Mouse (Mus musculus) gastrocnemius, postnatal 14 days (tissue): ENCODE results near the gene Anln. TPM values are rescaled to one million over a fixed set of nuclear protein-coding genes. Genes with fewer than 3 reads are reported as not detected.
"Not testable (repeated sequence)": the region's sequence is repeated elsewhere in the genome, so short reads cannot be mapped to it uniquely, and the experiment has no call there.

Source experiments
- DNase-seq: peaks from one replicate; pipeline ENCODE4 v3.0.0; 2021; ENCODE audit warnings: mixed read lengths
- intact Hi-C: fragments of 180-260 bp; cut with DNase I; formaldehyde crosslinking; loops from one replicate; pipeline ENCODE4 v1.15.1; 2025; ENCODE audit warnings: low total_unique reads
- long read RNA-seq, 2 experiments: library from polyadenylated mRNA; stranded (forward); transcript quantifications; one replicate each; pipeline ENCODE4 v2.0.0; 2021
- total RNA-seq, 2 experiments: library from RNA; stranded (reverse); gene quantifications; 2 replicates each; pipeline ENCODE4 v1.2.3; 2021

Anln gene
- 1 to 10 TPM; 4.9 to 5.1 TPM for total RNA-seq
- long read RNA-seq, experiment 1: 0 reads
- long read RNA-seq, experiment 2, full-length matches to known transcripts: 1 of 8 reads
- long read RNA-seq, experiment 2, partial matches to known transcripts: 1 of 8 reads
- long read RNA-seq, experiment 2, other reads (novel, unspliced or antisense): 6 of 8 reads

- intact Hi-C loops: no loop called here
- peak; percentile 95 for DNase-seq
Observed at GRCm38 (mm10) chr9:22389021-22389476, at the start of gene Anln. Anln (minus strand) TSS chr9:22389188.

- DNase-seq: no peak
- intact Hi-C loops: no loop called here
Observed at GRCm38 (mm10) chr9:22434101-22434500, 45.1 kb upstream of the Anln start.

GRCm38 (mm10) chr9:22433221-22433620 lies 44.2 kb upstream of the Anln start:
- intact Hi-C loops: no loop called here
- no peak for DNase-seq

DNA sequence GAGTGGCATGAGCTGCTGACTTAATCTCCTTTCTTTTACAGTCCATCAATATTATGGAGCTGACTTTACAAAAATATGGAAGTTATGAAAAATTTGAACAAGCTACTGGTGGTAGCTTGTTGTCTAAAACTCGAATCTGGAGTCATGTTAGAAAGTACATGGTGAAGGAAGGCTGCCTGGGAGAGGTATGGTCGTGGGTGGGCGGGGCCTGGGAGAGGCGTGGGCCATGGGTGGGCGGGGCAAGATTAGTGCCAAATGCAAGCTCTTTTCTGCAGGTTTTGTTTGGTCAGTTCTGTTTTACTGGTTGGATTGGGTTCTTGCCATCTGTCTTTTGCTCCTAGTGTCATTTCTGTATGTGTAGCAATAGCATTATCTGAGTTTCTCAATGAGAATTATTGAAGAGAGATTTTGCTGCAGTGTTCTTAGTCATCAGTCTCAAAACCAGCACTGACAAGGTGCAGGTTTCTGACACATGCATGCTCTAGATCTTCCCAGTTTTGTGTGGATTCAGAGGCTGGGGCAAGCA lies 41.4 kb upstream of the Anln start:
- intact Hi-C loops: no loop called here
- no peak for DNase-seq

DNA sequence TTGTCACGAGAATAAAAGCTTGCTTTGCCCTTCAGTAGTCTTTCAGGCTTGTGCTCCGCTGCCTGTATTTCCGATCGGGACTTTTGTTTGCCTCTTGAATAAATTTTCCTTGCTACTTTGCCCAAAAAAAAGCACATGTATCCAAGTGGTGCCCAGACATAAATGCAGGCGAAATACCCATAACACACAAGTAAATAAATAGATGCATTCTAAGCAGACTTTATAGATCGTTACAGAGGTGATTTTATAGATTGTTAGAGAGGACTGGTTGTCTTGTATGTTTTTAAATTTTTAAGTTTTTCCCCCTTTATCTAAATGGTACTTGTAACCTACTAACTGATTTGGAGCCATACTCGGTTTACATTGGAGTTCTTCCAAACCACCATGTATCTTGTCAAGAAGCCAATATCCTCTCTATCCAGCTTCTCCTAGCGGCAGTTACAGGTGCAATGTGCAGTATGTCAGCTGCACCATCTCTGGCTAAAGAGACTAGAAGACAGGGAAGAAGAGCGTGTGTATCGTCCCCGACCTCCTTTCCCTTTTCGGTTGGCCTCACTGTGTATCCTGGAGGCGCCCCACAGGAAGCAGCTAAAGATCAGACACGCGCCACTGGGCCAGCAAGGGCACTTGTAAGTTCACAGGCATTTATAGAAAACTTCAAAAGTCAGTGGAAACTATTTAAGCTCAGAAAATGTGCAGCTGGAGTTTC lies 40.7 kb upstream of the Anln start:
- intact Hi-C loops: no loop called here
- DNase-seq: no peak

DNA sequence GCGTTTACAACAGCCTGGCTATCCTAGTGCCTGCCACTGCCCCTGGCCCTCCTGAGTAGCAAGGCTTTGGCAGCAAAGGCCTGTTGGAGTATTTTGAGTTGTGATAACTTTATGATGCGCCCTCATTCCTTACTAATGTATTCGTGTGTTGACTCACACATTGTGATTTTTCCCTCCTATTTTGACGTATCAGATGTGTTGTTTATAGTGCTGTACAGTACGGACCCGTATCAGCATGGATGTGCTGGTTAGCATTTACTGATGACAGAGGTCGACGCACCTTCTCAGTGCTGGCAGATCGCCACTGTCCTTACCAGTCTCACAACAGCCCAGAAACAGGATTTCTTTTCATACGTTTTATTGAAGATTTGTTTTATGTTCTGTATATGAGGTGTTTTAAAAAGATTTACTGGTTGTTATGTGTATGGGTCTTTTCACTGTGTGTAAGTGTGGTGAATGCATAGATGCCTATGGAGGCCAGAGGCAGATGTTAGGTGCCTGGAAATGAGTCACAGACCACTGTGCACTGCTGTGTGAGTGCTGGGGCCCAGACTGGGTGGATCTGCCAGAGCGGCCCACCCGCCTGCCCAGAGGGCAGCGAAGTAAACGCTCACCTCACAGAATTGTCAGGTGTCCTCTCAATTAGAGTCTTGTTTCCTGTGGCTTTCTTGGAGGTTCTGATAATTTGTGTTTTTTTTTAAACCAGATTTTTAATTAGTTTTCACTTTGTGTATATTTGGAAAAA lies 39.9 kb upstream of the Anln start:
- DNase-seq: no peak
- intact Hi-C loops: no loop called here

GRCm38 (mm10) chr9:22428028-22428665 lies 39.2 kb upstream of the Anln start:
- no peak for DNase-seq
- intact Hi-C loops: no loop called here

DNA sequence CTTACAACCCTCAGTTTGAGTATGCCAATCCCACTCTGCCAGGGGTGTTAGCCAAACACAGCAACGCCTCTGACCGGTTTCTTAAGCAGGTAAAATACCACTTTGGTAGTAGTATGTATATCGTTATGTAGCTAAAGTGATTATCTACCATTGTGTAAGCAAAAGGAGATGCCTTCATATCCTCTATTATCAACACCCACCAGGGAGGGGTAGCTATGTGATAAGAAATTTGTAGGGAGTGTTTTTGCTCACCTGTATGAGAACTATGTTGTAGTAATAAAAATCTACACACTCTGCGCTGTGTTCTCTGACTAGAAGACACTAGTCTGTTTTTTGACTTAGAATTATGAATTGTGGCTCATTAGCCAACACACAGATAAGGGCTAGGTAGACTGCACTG lies 35.7 kb upstream of the Anln start:
- no peak for DNase-seq
- intact Hi-C loops: no loop called here

DNA sequence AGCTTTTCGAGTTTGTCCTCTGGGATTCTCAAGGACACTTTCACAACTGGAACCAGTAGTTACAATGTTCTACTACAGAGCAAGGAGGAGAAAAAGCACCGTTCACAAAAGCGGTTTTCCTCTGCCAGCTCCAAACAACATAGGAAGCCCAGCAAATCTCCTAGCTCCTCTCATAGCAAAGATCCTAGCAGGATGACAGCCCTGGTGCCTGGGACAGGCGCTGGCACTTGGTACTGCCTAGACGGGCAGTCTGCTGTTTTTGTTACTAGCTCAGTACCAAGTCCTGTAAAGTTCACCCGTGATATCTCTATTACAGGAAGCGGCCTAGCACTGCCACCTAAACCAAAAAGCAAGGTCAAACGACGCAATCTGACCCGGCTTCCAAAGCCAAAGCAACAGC lies 35.2 kb upstream of the Anln start:
- intact Hi-C loops: no loop called here
- no peak for DNase-seq

DNA sequence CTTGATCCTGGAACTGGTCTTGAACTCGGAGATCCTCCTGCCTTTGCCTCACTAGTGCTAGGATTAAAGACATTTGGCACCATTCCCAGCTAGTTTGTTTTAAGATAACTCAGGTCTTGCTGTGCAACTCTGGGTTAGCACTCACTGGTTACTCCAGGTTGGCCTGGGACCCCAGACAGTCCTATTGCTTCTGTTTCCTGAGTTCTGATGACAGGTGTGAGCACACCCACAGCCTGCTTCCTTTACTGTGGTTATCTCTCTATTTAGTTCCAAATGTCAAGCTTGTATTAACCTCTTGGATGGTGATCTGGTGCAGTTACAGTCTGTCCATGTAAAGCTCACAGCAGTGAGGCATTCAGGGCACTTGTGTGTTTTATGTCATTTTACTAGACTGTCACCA lies 34.5 kb upstream of the Anln start:
- intact Hi-C loops: no loop called here
- DNase-seq: no peak

DNA sequence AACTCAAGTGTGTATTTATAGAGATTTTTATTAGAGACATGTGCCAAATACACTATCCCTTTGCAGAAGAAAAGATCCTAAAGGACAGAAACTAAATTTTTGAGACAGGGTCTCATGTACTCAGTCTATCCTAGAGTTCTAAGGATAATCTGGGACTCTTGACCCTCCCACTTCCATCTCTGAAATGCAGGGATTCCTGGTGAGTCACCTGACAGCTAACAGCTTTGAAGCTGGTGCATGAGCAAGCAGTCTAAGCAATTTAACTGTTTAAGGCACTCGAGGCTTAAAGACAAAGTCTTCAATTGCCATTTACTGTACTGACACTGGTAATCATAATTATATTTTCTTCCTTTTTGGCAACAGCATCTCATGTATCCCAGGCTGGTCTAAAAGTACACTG lies 33.6 kb upstream of the Anln start:
- intact Hi-C loops: no loop called here
- no peak for DNase-seq

DNA sequence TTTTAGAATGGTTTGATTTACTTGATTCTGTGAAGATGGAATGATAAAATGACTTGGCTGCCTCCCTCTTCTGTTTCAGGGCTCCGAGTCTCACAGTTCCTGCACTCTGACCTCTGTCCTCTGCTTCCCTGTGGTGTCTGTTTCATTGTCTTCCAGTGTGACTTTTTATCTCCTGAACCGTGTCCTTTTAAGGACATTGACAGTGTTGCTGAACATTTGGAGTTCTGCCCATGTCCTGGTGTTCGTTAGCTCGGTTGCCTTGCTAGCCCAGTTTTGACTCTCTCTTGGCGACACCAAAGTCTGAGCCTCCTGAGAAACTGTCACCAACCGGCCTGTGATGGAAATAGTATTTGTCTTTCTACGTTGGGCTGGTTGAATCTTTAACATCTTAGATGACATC lies 31.5 kb upstream of the Anln start:
- intact Hi-C loops: no loop called here
- no peak for DNase-seq

DNA sequence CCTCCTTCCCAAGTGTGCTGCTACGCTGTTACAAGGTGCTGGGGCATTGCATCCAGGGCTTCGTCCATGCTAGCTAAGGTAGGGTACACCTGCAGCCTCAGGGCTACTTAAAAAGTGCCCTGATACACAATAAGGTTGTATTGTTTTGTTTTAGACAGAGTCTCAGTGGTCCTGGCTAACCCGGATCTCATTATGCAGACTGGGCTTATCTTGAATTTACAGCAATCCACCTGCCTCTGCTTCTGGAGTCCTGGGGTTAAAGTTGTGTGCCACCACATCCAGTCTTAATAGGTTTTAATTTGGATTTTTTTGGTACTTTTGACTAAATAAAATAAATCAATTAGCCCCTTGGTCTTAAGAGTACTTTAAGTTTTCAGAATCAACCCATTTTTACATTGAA lies 30.9 kb upstream of the Anln start:
- intact Hi-C loops: no loop called here
- no peak for DNase-seq

GRCm38 (mm10) chr9:22417547-22417946 lies 28.6 kb upstream of the Anln start:
- no peak for DNase-seq
- intact Hi-C loops: no loop called here

DNA sequence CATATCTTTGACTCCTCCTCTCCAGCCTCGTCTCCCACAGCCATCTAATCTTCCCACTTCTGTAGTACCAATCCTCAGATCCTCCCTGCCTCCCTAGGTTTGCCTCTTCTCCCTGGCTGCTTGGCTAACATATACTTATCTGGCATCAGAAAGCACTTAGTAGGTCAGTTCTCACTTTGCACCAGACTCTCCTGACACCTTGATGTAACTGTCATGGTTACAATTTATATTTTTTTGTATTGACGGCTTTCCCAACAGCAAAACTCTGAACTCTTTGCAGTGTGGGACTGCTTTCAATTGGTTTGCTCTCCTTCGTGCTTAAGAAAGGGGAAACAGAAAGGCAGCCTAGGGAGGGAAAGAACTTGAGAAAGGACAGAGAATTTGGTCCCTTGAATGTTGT lies 27.2 kb upstream of the Anln start:
- intact Hi-C loops: no loop called here
- no peak for DNase-seq

DNA sequence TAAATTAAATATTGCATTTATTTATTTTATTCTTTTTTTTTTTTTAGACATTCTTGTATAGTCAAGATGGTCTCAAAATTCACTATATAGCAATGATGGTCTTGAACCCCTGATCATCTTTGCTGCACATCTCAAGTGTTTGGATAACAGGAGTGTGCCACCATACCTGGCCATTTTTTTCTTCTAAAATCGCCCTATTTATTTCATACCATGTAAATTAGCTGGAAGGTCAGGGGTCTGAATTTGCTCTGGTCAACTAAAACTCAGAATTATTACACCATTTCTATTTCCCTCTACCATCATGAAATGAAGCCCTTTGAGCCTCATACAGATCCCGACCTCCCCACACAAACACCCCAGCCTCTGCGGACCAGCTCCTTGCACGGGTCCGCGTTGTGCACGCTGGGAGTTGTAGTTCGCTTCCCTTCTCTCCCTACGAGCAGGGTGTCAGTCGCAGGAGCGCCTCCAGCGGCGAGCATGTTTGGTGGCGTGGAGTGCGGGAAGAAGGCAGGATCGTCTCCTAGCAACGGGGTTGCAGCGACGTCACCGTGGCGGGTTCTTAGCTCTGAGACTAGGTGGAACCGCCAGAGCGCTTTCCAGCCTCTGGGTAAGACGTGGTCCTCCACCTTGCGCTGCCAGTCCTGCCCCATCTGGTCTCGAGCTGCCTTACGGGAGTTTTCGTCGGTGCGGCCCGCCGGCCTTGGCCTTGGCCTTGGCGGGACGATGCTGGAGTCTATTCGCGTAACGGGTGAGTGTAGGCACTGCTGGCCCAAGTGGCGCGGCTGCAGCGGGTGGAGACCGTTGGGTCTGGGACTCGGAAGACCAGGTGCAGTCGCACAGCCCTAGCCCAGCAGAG lies 22.2 kb upstream of the Anln start, which contains the start of gene 9530077C05Rik:
Gene 9530077C05Rik, plus strand, starts transcription at position 512 of the 856 bp plus-strand sequence.
- intact Hi-C loops: no loop called here
- DNase-seq: peak; percentile 96

- intact Hi-C loops: no loop called here
- no peak for DNase-seq
Observed at GRCm38 (mm10) chr9:22409501-22409900, 20.5 kb upstream of the Anln start.

DNA sequence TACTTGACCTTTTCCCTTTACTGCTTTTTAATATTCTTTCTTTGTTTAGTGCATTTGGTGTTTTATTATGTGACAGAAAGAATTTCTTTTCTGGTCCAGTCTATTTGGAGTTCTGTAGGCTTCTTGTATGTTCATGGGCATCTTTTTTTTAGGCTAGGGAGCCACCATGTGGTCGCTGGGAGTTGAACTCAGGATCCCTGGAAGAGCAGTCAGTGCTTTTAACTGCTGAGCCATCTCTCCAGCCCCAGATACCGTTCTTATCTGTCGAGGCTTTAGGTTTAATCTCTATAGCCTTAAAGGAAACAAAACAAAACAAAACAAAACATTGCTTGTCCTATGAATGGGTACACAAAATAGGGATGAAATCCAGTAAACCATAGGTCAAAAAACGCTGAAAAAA lies 19.4 kb upstream of the Anln start:
- intact Hi-C loops, DNase-seq: not testable (repeated sequence)

DNA sequence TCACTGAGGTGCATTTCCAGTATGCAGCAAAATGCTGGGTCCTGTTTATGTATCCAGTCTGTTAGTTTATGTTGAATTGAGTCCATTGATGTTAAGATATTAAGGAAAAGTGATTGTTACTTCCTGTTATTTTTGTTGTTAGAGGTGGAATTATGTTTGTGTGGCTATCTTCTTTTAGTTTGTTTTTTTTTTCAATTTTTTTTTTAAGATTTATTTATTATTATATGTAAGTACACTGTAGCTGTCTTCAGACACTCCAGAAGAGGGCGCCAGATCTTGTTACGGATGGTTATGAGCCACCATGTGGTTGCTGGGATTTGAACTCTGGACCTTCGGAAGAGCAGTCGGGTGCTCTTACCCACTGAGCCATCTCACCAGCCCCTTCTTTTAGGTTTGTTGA lies 18.6 kb upstream of the Anln start:
- intact Hi-C loops: not testable (repeated sequence)

More for the DNA sequence above, 18.6 kb upstream of the Anln start:
- not testable (repeated sequence) for DNase-seq
